Mouse (Mus musculus) heart, postnatal 4 days (tissue): ENCODE measurements around the gene Gpr132. TPM values are rescaled to one million over a fixed set of nuclear protein-coding genes. Genes with fewer than 3 reads are reported as not detected.
"Not testable (repeated sequence)": the region's sequence is repeated elsewhere in the genome, so short reads cannot be mapped to it uniquely, and the experiment has no call there.

Experiments
- DNase-seq: peaks from one replicate; pipeline ENCODE4 v3.0.0; 2021
- total RNA-seq, 2 experiments: library from RNA; stranded (reverse); gene quantifications; 2 replicates each; pipeline ENCODE4 v1.2.3; 2021

The Gpr132 gene
- total RNA-seq, 2 experiments from 2014 or later = 0.16 to 0.17 TPM

GRCm38 (mm10) chr12:112820401-112820999 lies 47.5 kb downstream of the Gpr132 start:
- no peak for DNase-seq

GRCm38 (mm10) chr12:112819057-112819662 lies 48.9 kb downstream of the Gpr132 start:
- no peak for DNase-seq

- not testable (repeated sequence) for DNase-seq
Observed at GRCm38 (mm10) chr12:112816866-112817265, 51.2 kb downstream of the Gpr132 start.

- peak; percentile 69 for DNase-seq
Observed at GRCm38 (mm10) chr12:112816294-112816693, 51.7 kb downstream of the Gpr132 start.

GRCm38 (mm10) chr12:112814682-112815470 lies 53.2 kb downstream of the Gpr132 start:
- no peak for DNase-seq

GRCm38 (mm10) chr12:112813370-112813769 lies 54.7 kb downstream of the Gpr132 start:
- DNase-seq = no peak

- no peak for DNase-seq
Observed at GRCm38 (mm10) chr12:112810092-112810885, 57.7 kb downstream of the Gpr132 start.

- no peak for DNase-seq
Observed at GRCm38 (mm10) chr12:112809641-112810040, 58.4 kb downstream of the Gpr132 start.

GRCm38 (mm10) chr12:112808587-112809364 lies 59.3 kb downstream of the Gpr132 start, which contains the start of gene Clba1:
Gene Clba1, plus strand, starts transcription at chr12:112808937.
- DNase-seq = peak; percentile 93

- no peak for DNase-seq
Observed at GRCm38 (mm10) chr12:112808212-112808586, 59.8 kb downstream of the Gpr132 start.

GRCm38 (mm10) chr12:112807796-112808195 lies 60.2 kb downstream of the Gpr132 start:
- no peak for DNase-seq

- no peak for DNase-seq
Observed at GRCm38 (mm10) chr12:112806044-112806443, 62.0 kb downstream of the Gpr132 start.

- peak; percentile 67 for DNase-seq
Observed at GRCm38 (mm10) chr12:112804046-112804445, 64.0 kb downstream of the Gpr132 start.

GRCm38 (mm10) chr12:112802917-112803316 lies 65.1 kb downstream of the Gpr132 start:
- DNase-seq = no peak

GRCm38 (mm10) chr12:112801864-112802846 lies 65.9 kb downstream of the Gpr132 start, which contains the start of gene Ahnak2:
Gene Ahnak2, minus strand, starts transcription at chr12:112802657.
- peak; percentile 52 for DNase-seq

Other genes with a start within 250 kb of the Gpr132 start
- gene Adssl1, start 248.2 kb downstream of the Gpr132 start, total RNA-seq = 100 to 1,000 TPM; 135 to 137 TPM
- 10 to 100 TPM; 39.9 to 43.2 TPM for gene Siva1, start 223.5 kb downstream of the Gpr132 start, total RNA-seq
- 100 to 1,000 TPM; 352 to 392 TPM for gene Akt1, start 193.3 kb downstream of the Gpr132 start, total RNA-seq
- gene Zbtb42, start 189.4 kb downstream of the Gpr132 start, total RNA-seq = 10 to 100 TPM in 1 of 2 experiments, 1 to 10 TPM in 1; 10.0 to 10.1 TPM
- 10 to 100 TPM; 13.1 to 14.1 TPM for gene Cep170b, start 147.8 kb downstream of the Gpr132 start, total RNA-seq
- 1 to 10 TPM; 3.4 to 4.1 TPM for gene Pld4, start 107.6 kb downstream of the Gpr132 start, total RNA-seq
- gene Ahnak2, start 65.6 kb downstream of the Gpr132 start, total RNA-seq = 10 to 100 TPM; 13.5 to 16.8 TPM
- 1 to 10 TPM; 4.5 to 6.0 TPM for gene Clba1, start 59.3 kb downstream of the Gpr132 start, total RNA-seq
- 10 to 100 TPM; 25.8 to 26.8 TPM for gene Cdca4, start 38.8 kb downstream of the Gpr132 start, total RNA-seq
- gene Jag2, start 61.5 kb upstream of the Gpr132 start, total RNA-seq = 10 to 100 TPM; 29.1 to 29.2 TPM
- gene Nudt14, start 73.9 kb upstream of the Gpr132 start, total RNA-seq = 10 to 100 TPM; 10.3 to 15.7 TPM
- 10 to 100 TPM; 26.0 to 28.1 TPM for gene Btbd6, start 108.3 kb upstream of the Gpr132 start, total RNA-seq
- gene Brf1, start 132.5 kb upstream of the Gpr132 start, total RNA-seq = 10 to 100 TPM; 38.3 to 40.8 TPM
- gene Pacs2, start 146.3 kb upstream of the Gpr132 start, total RNA-seq = 10 to 100 TPM; 31.8 to 33.4 TPM
- gene Tex22, start 206.3 kb upstream of the Gpr132 start, total RNA-seq = under 1 TPM in 1 of 2 experiments, not detected in 1; 0.29 TPM
- 10 to 100 TPM; 55.2 to 61.3 TPM for gene Mta1, start 230.1 kb upstream of the Gpr132 start, total RNA-seq